Mouse (Mus musculus) cerebellum, adult 2 months (tissue): ENCODE results near the gene 4933428G20Rik.

ENCODE experiments used
- CTCF ChIP-seq: fragments of 200-500 bp; IDR thresholded peaks from 2 replicates; pipeline ENCODE4 v1.5.1; 2011; ENCODE audit warnings: low read depth, mild to moderate bottlenecking, control low read depth, low read length, moderate library complexity, borderline replicate concordance; ENCODE audit not compliant: insufficient read depth
- POLR2A ChIP-seq: fragments of 200-500 bp; IDR thresholded peaks from 2 replicates; pipeline ENCODE4 v1.6.1; 2011; ENCODE audit warnings: low read length, control low read depth, borderline replicate concordance; ENCODE audit not compliant: insufficient read depth

- TF ChIP-seq CTCF (no peak), POLR2A (no peak)
Observed at GRCm38 (mm10) chr11:97457120-97457519, 43.0 kb downstream of the 4933428G20Rik start.
